ENCODE assay signal across 1 mouse cellular context in the genomic region with DNA sequence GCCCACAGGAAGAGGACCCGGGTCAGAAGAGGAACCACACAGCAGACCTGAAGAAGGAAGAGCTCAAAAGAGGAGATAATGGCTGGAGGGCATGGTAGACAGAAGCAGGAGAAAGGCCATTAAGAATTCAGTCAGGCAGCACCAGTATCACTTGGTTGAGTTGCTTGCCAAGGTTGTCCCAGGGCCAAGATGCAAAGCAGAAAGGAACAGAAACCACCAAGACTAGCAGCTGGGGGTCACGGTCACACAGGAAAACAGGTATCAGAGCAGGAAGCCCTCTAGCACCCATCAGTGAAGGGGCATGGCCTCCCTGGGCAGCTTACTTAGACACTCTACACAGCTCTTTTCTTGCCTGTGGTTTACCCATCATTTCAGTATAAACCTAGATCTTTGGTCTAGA.
A peak's percentile ranks its signal among the peaks of the same experiment; 100 is the strongest.
TF ChIP-seq lines count a peak whose summit lies in the region.

No protein-coding gene starts in this region.

TF ChIP-seq in CH12.LX, 34 proteins besides CTCF, POLR2A, EP300 and RAD21:
- TF ChIP-seq IRF4 (IDR thresholded peaks at IDR 0.05; ENCODE audit: low read depth, low read length) = peak; percentile 62
- TF ChIP-seq RCOR1 (conservative IDR thresholded peaks at IDR 0.05; ENCODE audit: low read depth, low read length) = no peak
- no peak for TF ChIP-seq MAX (IDR thresholded peaks at IDR 0.05; ENCODE audit: low read length)
- no peak for TF ChIP-seq E2F4 (IDR thresholded peaks at IDR 0.05; ENCODE audit: insufficient replicate concordance, low read depth, low read length)
- no peak for TF ChIP-seq MYC (IDR thresholded peaks at IDR 0.05; ENCODE audit: low read depth, low read length)
- no peak for TF ChIP-seq ZKSCAN1 (IDR thresholded peaks at IDR 0.05; ENCODE audit: borderline replicate concordance, low read depth, low read length)
- TF ChIP-seq MEF2A (IDR thresholded peaks at IDR 0.05; ENCODE audit: borderline replicate concordance, low read depth, low read length) = 0 out of 2 replicates have a peak, but pooled peaks have one; percentile 31
- TF ChIP-seq BHLHE40 (IDR thresholded peaks at IDR 0.05; ENCODE audit: low read depth, low read length) = peak; percentile 22; the same call in 1 of the 2 replicates
- no peak for TF ChIP-seq SMC3 (IDR thresholded peaks at IDR 0.05; ENCODE audit: low read depth, low read length)
- no peak for TF ChIP-seq HCFC1 (IDR thresholded peaks at IDR 0.05; ENCODE audit: low read depth, low read length)
- no peak for TF ChIP-seq SIN3A (IDR thresholded peaks at IDR 0.05; ENCODE audit: low read length)
- TF ChIP-seq CHD2 (IDR thresholded peaks at IDR 0.05; ENCODE audit: low read length) = no peak
- TF ChIP-seq MXI1 (IDR thresholded peaks at IDR 0.05; ENCODE audit: low read depth, low read length) = no peak
- TF ChIP-seq POLR2AphosphoS2 (IDR thresholded peaks at IDR 0.05; ENCODE audit: low read depth, low read length) = no peak
